Mouse (Mus musculus): ENCODE measurements around the gene Rps11.
"Not testable (repeated sequence)": the region's sequence is repeated elsewhere in the genome, so short reads cannot be mapped to it uniquely, and the experiment has no call there.

The Rps11 gene

GRCm38 (mm10) chr7:45113476-45113875 is 10.8 kb downstream of the Rps11 start:
- in situ Hi-C loops (cut with MboI; ENCODE audit: low sequenced_read_pairs) = no loop called here

- in situ Hi-C loops (cut with MboI; ENCODE audit: low sequenced_read_pairs) = no loop called here
Measured at GRCm38 (mm10) chr7:45112529-45112928, 11.7 kb downstream of the Rps11 start.

- in situ Hi-C loops (cut with MboI; ENCODE audit: low sequenced_read_pairs) = no loop called here
Measured at GRCm38 (mm10) chr7:45111940-45112339, 12.3 kb downstream of the Rps11 start.

GRCm38 (mm10) chr7:45110089-45110488 is 14.2 kb downstream of the Rps11 start:
- in situ Hi-C loops (cut with MboI; ENCODE audit: low sequenced_read_pairs) = not testable (repeated sequence)

GRCm38 (mm10) chr7:45107052-45107645 is 17.1 kb downstream of the Rps11 start:
- in situ Hi-C loops (cut with MboI; ENCODE audit: low sequenced_read_pairs) = no loop called here

- in situ Hi-C loops (cut with MboI; ENCODE audit: low sequenced_read_pairs) = no loop called here
Measured at GRCm38 (mm10) chr7:45106441-45106840, 17.8 kb downstream of the Rps11 start.

- in situ Hi-C loops (cut with MboI; ENCODE audit: low sequenced_read_pairs) = no loop called here
Measured at GRCm38 (mm10) chr7:45105491-45105890, 18.7 kb downstream of the Rps11 start.

- in situ Hi-C loops (cut with MboI; ENCODE audit: low sequenced_read_pairs) = no loop called here
Measured at GRCm38 (mm10) chr7:45104941-45105340, 19.3 kb downstream of the Rps11 start.

GRCm38 (mm10) chr7:45103652-45104180 is 20.5 kb downstream of the Rps11 start, which contains the start of gene Fcgrt:
Gene Fcgrt, minus strand, starts transcription at chr7:45103851.
- in situ Hi-C loops (cut with MboI; ENCODE audit: low sequenced_read_pairs) = no loop called here

GRCm38 (mm10) chr7:45102940-45103585 is 21.2 kb downstream of the Rps11 start:
- in situ Hi-C loops (cut with MboI; ENCODE audit: low sequenced_read_pairs) = no loop called here

- in situ Hi-C loops (cut with MboI; ENCODE audit: low sequenced_read_pairs) = no loop called here
Measured at GRCm38 (mm10) chr7:45102441-45102840, 21.8 kb downstream of the Rps11 start.

GRCm38 (mm10) chr7:45100046-45100445 is 24.2 kb downstream of the Rps11 start:
- in situ Hi-C loops (cut with MboI; ENCODE audit: low sequenced_read_pairs) = no loop called here

GRCm38 (mm10) chr7:45098541-45099240 is 25.5 kb downstream of the Rps11 start:
- in situ Hi-C loops (cut with MboI; ENCODE audit: low sequenced_read_pairs) = no loop called here

GRCm38 (mm10) chr7:45097479-45097878 is 26.8 kb downstream of the Rps11 start:
- in situ Hi-C loops (cut with MboI; ENCODE audit: low sequenced_read_pairs) = no loop called here

GRCm38 (mm10) chr7:45095965-45096364 is 28.3 kb downstream of the Rps11 start:
- in situ Hi-C loops (cut with MboI; ENCODE audit: low sequenced_read_pairs) = not testable (repeated sequence)

- in situ Hi-C loops (cut with MboI; ENCODE audit: low sequenced_read_pairs) = no loop called here
Measured at GRCm38 (mm10) chr7:45095367-45095766, 28.9 kb downstream of the Rps11 start.

GRCm38 (mm10) chr7:45094121-45094520 is 30.1 kb downstream of the Rps11 start:
- in situ Hi-C loops (cut with MboI; ENCODE audit: low sequenced_read_pairs) = no loop called here

GRCm38 (mm10) chr7:45093516-45093905 is 30.7 kb downstream of the Rps11 start:
- in situ Hi-C loops (cut with MboI; ENCODE audit: low sequenced_read_pairs) = no loop called here

GRCm38 (mm10) chr7:45092828-45093515 is 31.3 kb downstream of the Rps11 start:
- in situ Hi-C loops (cut with MboI; ENCODE audit: low sequenced_read_pairs) = no loop called here

- in situ Hi-C loops (cut with MboI; ENCODE audit: low sequenced_read_pairs) = no loop called here
Measured at GRCm38 (mm10) chr7:45092048-45092447, 32.2 kb downstream of the Rps11 start, which contains the start of gene Rcn3. Gene Rcn3, minus strand, starts transcription at chr7:45092221.
